Mouse (Mus musculus): Measurements from ENCODE around the gene Dennd1a. TPM values are rescaled to one million over a fixed set of nuclear protein-coding genes. Genes with fewer than 3 reads are reported as not detected.
A peak's percentile ranks its signal among the peaks of the same experiment; 100 is the strongest.

Dennd1a gene
- total and polyA plus RNA-seq, 2 experiments: 13.0 to 14.5 TPM

DNA sequence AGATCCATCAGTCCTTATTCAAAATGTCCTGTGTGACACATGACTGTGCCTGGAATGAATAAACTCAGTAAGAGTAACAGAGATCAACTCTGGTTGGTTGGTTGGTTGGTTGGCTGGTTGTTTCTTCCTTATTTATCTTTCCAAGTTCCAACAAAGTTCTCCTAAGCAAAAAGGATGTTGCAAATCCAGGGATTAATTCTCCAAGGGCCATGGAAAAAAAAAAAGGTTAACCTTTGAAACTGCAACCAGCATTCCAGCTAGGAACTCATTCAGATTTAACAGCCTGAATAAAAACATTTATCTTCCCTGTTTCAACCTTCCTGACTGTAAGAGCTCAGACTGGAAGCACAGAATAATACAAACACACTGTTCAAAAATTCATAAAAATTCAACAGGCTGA is 6.8 kb downstream of the Dennd1a start:
- H3K36me3 ChIP-seq (ENCODE audit: control insufficient read depth, insufficient read depth, low read length): no peaks in the 10 kb centered on the region
- H3K79me2 ChIP-seq (ENCODE audit: control insufficient read depth, insufficient read depth, low read length): peaks cover 16% of the 10 kb centered on the region; the same call in 1 of the 2 replicates
- no peaks in the 10 kb centered on the region for H3K27me3 ChIP-seq (ENCODE audit: control insufficient read depth, insufficient read depth, low read length)
- H3K4me3 ChIP-seq (ENCODE audit: insufficient read depth, low read depth, low read length): no peak overlapping the region
- H3K27ac ChIP-seq (replicated peaks; ENCODE audit: insufficient read depth, low read depth, low read length): no peak overlapping the region
- peaks cover 11% of the 10 kb centered on the region; the same call in 1 of the 2 replicates for H3K4me1 ChIP-seq (ENCODE audit: control insufficient read depth, insufficient read depth, low read length)
- TF ChIP-seq POLR2A (IDR thresholded peaks at IDR 0.05; ENCODE audit: extremely low read depth, insufficient read depth, low read length): no peak
- no peak for TF ChIP-seq CTCF (IDR thresholded peaks at IDR 0.05; ENCODE audit: low read depth, low read length)
- peak; percentile 55 for DNase-seq (ENCODE audit: extremely low read depth, low read depth, low spot score)
- no peak overlapping the region for H3K9ac ChIP-seq (ENCODE audit: low read depth, low read length)

GRCm38 (mm10) chr2:38274973-38275372 is 12.2 kb downstream of the Dennd1a start:
- H3K36me3 ChIP-seq (ENCODE audit: control insufficient read depth, insufficient read depth, low read length): no peaks in the 10 kb centered on the region
- peaks cover 2% of the 10 kb centered on the region; the same call in 1 of the 2 replicates for H3K4me1 ChIP-seq (ENCODE audit: control insufficient read depth, insufficient read depth, low read length)
- no peaks in the 10 kb centered on the region for H3K27me3 ChIP-seq (ENCODE audit: control insufficient read depth, insufficient read depth, low read length)
- TF ChIP-seq CTCF (IDR thresholded peaks at IDR 0.05; ENCODE audit: low read depth, low read length) (no peak), POLR2A (IDR thresholded peaks at IDR 0.05; ENCODE audit: extremely low read depth, insufficient read depth, low read length) (no peak)
- 83% methylated on average over 2 of the region's 2 CpGs for WGBS
- no peak for DNase-seq (ENCODE audit: extremely low read depth, low read depth, low spot score)
- no peak overlapping the region for H3K27ac ChIP-seq (replicated peaks; ENCODE audit: insufficient read depth, low read depth, low read length)
- H3K79me2 ChIP-seq (ENCODE audit: control insufficient read depth, insufficient read depth, low read length): peaks cover 5% of the 10 kb centered on the region; the same call in 1 of the 2 replicates
- no peak overlapping the region for H3K4me3 ChIP-seq (ENCODE audit: insufficient read depth, low read depth, low read length)
- H3K9ac ChIP-seq (ENCODE audit: low read depth, low read length): no peak overlapping the region

DNA sequence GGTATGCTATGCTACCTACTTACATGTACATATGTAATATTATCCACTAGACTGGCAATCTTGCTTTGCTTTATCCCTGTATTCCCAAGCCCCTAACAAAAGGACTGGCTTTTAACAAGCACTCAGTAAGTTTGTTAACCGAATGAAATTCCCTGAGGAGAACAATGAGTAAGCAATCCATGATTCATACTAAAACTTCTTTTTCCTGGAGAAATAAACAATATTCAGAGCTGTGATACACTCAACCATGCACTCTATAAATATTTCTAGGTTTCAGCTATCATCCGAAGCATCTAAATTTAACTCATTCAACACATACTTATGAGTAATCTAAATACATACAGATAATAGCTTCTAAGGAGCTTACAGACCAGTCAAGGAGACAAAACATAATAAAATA is 23.5 kb downstream of the Dennd1a start:
- H3K4me1 ChIP-seq (ENCODE audit: control insufficient read depth, insufficient read depth, low read length): peaks cover 4% of the 10 kb centered on the region; the same call in 1 of the 2 replicates

GRCm38 (mm10) chr2:38259052-38259451 is 28.1 kb downstream of the Dennd1a start:
- TF ChIP-seq POLR2A (IDR thresholded peaks at IDR 0.05; ENCODE audit: extremely low read depth, insufficient read depth, low read length) (no peak), CTCF (IDR thresholded peaks at IDR 0.05; ENCODE audit: low read depth, low read length) (no peak)
- Histone ChIP-seq H3K27me3 (ENCODE audit: control insufficient read depth, insufficient read depth, low read length) (no peaks in the 10 kb centered on the region), H3K27ac (replicated peaks; ENCODE audit: insufficient read depth, low read depth, low read length) (no peak overlapping the region)

More for the DNA sequence above, 23.5 kb downstream of the Dennd1a start:
- Histone ChIP-seq H3K27ac (replicated peaks; ENCODE audit: insufficient read depth, low read depth, low read length) (no peak overlapping the region), H3K27me3 (ENCODE audit: control insufficient read depth, insufficient read depth, low read length) (no peaks in the 10 kb centered on the region), H3K4me3 (ENCODE audit: insufficient read depth, low read depth, low read length) (no peak overlapping the region), H3K36me3 (ENCODE audit: control insufficient read depth, insufficient read depth, low read length) (no peaks in the 10 kb centered on the region), H3K9ac (ENCODE audit: low read depth, low read length) (no peak overlapping the region), H3K79me2 (ENCODE audit: control insufficient read depth, insufficient read depth, low read length) (peaks cover 7% of the 10 kb centered on the region; the same call in 1 of the 2 replicates)
- DNase-seq (ENCODE audit: extremely low read depth, low read depth, low spot score): no peak
- TF ChIP-seq POLR2A (IDR thresholded peaks at IDR 0.05; ENCODE audit: extremely low read depth, insufficient read depth, low read length) (no peak), CTCF (IDR thresholded peaks at IDR 0.05; ENCODE audit: low read depth, low read length) (no peak)
- 83% methylated on average over 2 of the region's 2 CpGs for WGBS

DNA sequence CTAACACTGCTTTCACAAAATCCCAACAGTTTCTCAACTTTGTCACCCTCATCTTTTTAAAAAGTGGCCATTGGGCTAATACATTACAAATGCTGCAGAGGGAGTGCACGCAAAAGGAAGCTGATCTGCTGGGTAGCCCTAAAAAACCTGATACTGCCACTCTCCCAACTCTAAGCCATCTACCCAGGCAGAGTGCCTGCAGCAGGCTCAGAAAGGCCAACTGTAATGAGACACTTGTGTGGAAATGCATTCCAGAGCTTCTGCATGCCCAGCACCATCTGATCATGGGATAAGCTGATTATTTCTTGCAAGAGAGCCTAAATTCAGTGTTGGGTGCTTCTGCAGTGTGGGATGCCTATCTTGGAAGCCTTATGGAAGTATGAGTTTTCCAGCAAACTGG is 49.6 kb downstream of the Dennd1a start:
- Histone ChIP-seq H3K27ac (replicated peaks; ENCODE audit: insufficient read depth, low read depth, low read length) (no peak overlapping the region), H3K9ac (ENCODE audit: low read depth, low read length) (no peak overlapping the region), H3K79me2 (ENCODE audit: control insufficient read depth, insufficient read depth, low read length) (peaks cover 3% of the 10 kb centered on the region; the same call in 1 of the 2 replicates), H3K36me3 (ENCODE audit: control insufficient read depth, insufficient read depth, low read length) (no peaks in the 10 kb centered on the region), H3K4me1 (ENCODE audit: control insufficient read depth, insufficient read depth, low read length) (no peaks in the 10 kb centered on the region), H3K4me3 (ENCODE audit: insufficient read depth, low read depth, low read length) (no peak overlapping the region), H3K27me3 (ENCODE audit: control insufficient read depth, insufficient read depth, low read length) (no peaks in the 10 kb centered on the region)
- TF ChIP-seq POLR2A (IDR thresholded peaks at IDR 0.05; ENCODE audit: extremely low read depth, insufficient read depth, low read length) (no peak), CTCF (IDR thresholded peaks at IDR 0.05; ENCODE audit: low read depth, low read length) (no peak)
- 86% methylated on average over 1 of the region's 1 CpGs for WGBS
- DNase-seq (ENCODE audit: extremely low read depth, low read depth, low spot score): no peak

More at GRCm38 (mm10) chr2:38259052-38259451, 28.1 kb downstream of the Dennd1a start:
- Histone ChIP-seq H3K4me3 (ENCODE audit: insufficient read depth, low read depth, low read length) (no peak overlapping the region), H3K9ac (ENCODE audit: low read depth, low read length) (no peak overlapping the region), H3K36me3 (ENCODE audit: control insufficient read depth, insufficient read depth, low read length) (no peaks in the 10 kb centered on the region), H3K4me1 (ENCODE audit: control insufficient read depth, insufficient read depth, low read length) (peaks cover 4% of the 10 kb centered on the region; the same call in 1 of the 2 replicates), H3K79me2 (ENCODE audit: control insufficient read depth, insufficient read depth, low read length) (no peaks in the 10 kb centered on the region; the same call in 1 of the 2 replicates)
- no peak for DNase-seq (ENCODE audit: extremely low read depth, low read depth, low spot score)

GRCm38 (mm10) chr2:38235593-38235992 is 51.6 kb downstream of the Dennd1a start:
- no peak for DNase-seq (ENCODE audit: extremely low read depth, low read depth, low spot score)
- H3K4me1 ChIP-seq (ENCODE audit: control insufficient read depth, insufficient read depth, low read length): no peaks in the 10 kb centered on the region
- 96% methylated on average over 2 of the region's 2 CpGs for WGBS
- H3K9ac ChIP-seq (ENCODE audit: low read depth, low read length): no peak overlapping the region
- no peak for TF ChIP-seq CTCF (IDR thresholded peaks at IDR 0.05; ENCODE audit: low read depth, low read length)
- no peak for TF ChIP-seq POLR2A (IDR thresholded peaks at IDR 0.05; ENCODE audit: extremely low read depth, insufficient read depth, low read length)
- H3K36me3 ChIP-seq (ENCODE audit: control insufficient read depth, insufficient read depth, low read length): no peaks in the 10 kb centered on the region
- no peaks in the 10 kb centered on the region for H3K27me3 ChIP-seq (ENCODE audit: control insufficient read depth, insufficient read depth, low read length)
- peaks cover 3% of the 10 kb centered on the region; the same call in 1 of the 2 replicates for H3K79me2 ChIP-seq (ENCODE audit: control insufficient read depth, insufficient read depth, low read length)
- H3K27ac ChIP-seq (replicated peaks; ENCODE audit: insufficient read depth, low read depth, low read length): no peak overlapping the region
- no peak overlapping the region for H3K4me3 ChIP-seq (ENCODE audit: insufficient read depth, low read depth, low read length)

Data from liver, adult 2 months (tissue).